Mouse (Mus musculus): ENCODE data around the gene Cyp4x1.
"Not testable (repeated sequence)": the region's sequence is repeated elsewhere in the genome, so short reads cannot be mapped to it uniquely, and the experiment has no call there.

Gene Cyp4x1

GRCm38 (mm10) chr4:115133621-115134295 lies at the start of gene Cyp4x1:
Cyp4x1 (minus strand) TSS chr4:115134281.
- no peak for DNase-seq (ENCODE audit: extremely low read depth, low read depth, low spot score)

DNA sequence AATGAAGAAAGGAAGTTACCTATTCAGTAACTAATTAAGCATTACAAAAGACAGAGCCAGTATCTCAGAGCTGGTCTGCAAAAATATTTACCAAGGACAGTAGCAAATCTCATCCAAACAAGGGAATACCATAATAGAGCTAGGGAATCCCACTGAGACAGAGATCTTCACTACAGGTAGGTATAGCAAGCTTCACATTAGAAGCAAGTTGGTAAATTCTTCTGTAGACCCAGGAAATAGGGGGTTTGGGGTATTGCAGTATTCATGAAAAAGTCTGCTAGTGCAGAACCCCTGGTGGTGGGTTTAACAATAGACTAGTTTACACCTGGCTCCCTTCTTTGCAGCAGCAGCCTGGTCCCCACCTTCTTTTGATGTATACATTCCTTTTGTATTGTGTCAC lies 42.1 kb upstream of the Cyp4x1 start:
- DNase-seq (ENCODE audit: extremely low read depth, low read depth, low spot score): not testable (repeated sequence)

DNA sequence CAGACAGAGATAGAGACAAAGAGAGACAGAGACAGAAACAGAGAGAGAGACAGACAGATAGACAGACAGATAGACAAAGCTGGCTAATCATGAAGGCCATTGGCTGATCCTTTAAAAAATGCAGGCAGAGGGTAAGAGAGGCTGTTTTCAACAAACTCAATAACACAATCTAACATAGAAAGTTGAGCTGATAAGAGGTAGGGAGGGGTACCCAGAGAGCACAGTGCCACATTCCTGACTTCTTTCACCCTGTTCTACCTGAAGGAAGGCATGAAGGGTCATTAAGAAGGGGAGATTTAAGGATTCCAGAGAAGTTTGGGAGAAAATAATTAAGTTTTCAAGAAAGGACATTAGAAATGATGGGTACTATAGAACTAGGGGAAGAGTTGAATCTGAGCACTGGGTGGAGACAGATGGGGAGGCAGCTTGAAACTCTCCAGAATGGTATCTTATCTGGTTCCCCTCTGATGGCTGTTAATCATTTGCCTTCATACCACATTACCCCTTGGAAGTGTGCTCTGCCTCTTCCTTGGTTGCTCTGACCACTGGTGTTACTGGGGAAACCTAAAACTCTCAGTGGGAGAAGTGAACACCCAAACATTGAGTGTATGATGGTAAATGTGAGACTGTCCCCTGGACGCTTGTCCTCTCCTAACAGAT lies 40.7 kb upstream of the Cyp4x1 start:
- no peak for DNase-seq (ENCODE audit: extremely low read depth, low read depth, low spot score)

DNA sequence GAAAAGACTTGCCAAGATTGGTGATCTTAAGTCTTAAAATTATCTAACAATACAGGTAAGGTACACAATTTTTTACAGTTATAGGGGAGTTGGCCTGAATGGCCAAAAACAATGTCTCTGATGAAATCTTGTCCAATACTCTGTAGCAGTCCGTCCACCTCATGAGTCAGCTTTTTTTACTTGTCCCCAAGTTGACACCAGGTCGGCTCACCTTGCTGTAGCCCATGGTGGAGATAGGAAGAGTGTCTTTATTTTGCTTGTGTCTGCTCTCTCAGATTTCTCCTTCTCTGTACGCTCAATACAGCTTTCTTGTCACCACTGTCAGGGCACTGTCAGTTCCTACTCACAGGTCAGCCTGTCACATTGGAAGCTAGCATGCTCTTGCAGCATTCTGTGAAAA lies 24.9 kb upstream of the Cyp4x1 start:
- not testable (repeated sequence) for DNase-seq (ENCODE audit: extremely low read depth, low read depth, low spot score)

GRCm38 (mm10) chr4:115154723-115155122 lies 20.6 kb upstream of the Cyp4x1 start:
- DNase-seq (ENCODE audit: extremely low read depth, low read depth, low spot score): no peak

GRCm38 (mm10) chr4:115134296-115134630 lies 182 bp upstream of the Cyp4x1 start:
- no peak for DNase-seq (ENCODE audit: extremely low read depth, low read depth, low spot score)

DNA sequence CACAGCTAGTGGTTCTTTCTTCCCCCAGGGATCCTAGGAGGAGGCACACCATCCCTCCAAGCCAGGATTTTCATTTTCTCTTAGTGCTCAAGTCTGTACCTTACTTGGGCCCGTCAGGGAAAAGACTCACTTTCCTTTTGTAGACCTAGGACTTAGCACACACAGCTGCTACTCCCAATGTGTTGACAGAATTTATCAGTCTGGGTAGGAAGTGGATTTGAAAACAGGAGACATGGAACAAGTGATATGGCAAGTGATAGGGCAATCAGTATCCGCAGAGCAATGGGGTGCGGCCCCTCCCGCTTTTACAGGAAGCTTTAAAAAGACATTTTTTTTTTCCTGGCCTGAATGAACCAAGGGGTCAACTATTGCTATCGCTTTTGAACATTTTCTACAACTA lies 996 bp downstream of the Cyp4x1 start:
- DNase-seq (ENCODE audit: extremely low read depth, low read depth, low spot score): no peak

GRCm38 (mm10) chr4:115124713-115125112 lies 9.4 kb downstream of the Cyp4x1 start:
- DNase-seq (ENCODE audit: extremely low read depth, low read depth, low spot score): no peak

DNA sequence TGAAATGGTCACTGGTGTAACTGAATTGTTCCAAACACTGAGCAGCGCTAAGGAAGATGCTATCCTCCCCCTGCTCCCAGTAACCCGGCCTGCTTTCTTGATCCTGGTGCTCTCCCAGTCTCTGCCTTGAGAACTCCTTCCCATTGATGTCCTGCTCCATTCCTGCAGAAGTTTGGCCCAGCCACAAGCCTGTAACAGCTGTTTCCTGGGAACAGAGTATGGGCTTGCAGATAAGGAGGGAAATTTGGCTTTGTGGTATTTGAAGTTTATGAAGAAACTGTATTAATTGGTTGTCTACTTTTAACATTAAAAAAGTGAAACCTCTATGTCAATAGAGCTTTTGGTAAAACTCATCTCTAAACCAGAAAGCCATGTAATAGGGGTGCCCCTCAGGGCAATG lies 10.6 kb downstream of the Cyp4x1 start:
- DNase-seq (ENCODE audit: extremely low read depth, low read depth, low spot score): no peak

- no peak for DNase-seq (ENCODE audit: extremely low read depth, low read depth, low spot score)
These were observed 12.5 kb downstream of the Cyp4x1 start for GRCm38 (mm10) chr4:115121608-115122007.

GRCm38 (mm10) chr4:115121162-115121561 lies 12.9 kb downstream of the Cyp4x1 start:
- DNase-seq (ENCODE audit: extremely low read depth, low read depth, low spot score): peak; percentile 34

DNA sequence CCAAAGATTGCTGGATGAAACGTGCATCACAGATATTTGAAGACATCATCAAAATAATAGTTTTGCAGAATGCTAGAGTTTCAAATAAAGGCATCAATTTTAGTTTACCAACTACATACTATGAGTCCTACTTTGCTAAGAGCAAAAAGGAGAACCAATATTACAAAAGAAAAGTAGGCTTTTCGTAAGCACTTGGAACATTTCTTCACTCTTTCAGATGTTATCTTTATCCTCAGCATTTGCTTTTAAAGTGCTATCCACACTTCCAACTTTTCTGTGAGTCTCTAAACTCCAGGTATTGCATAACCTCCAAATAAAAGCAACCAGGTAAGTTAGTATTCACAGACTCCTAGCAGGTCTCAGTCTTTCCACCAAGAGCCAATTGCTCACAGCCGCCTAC lies 14.4 kb downstream of the Cyp4x1 start:
- DNase-seq (ENCODE audit: extremely low read depth, low read depth, low spot score): peak; percentile 74

DNA sequence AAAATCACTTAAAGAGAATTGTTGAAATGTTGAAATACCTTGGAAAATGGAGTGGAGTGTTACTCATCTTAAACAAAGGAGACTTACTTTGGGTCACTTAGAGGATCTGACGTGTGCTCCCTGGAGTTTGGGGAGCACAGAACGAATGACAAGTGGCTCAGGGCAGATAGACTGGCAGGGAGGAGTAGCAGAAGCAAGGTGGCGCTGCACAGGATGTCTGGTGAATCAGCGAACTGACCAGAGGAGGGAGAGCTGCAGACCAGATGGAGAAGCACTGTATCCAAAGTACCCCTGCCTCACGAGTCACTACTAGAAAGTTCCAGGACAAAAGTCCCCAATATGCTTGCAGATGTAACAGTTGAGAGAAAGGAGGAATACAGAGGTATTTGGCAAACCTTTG lies 20.8 kb downstream of the Cyp4x1 start:
- DNase-seq (ENCODE audit: extremely low read depth, low read depth, low spot score): no peak

- no peak for DNase-seq (ENCODE audit: extremely low read depth, low read depth, low spot score)
These were observed 22.9 kb downstream of the Cyp4x1 start for GRCm38 (mm10) chr4:115111167-115111566.

DNA sequence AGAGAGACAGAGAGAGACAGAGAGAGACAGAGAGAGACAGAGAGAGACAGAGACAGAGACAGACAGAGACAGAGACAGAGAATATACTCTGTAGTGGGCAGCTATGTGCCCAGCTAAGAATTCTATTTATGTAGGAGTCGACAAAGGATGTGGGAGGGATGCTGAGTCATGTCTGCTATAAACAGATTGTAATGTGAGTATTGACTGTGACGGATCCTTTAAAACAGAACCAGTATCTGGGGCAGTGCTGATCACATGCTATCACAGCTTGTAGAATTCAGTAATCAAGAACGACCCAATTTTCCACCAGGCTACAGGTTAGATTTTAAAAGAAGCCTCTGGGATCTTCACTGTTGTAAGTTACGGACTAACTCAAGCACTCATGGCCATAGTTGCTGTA lies 30.6 kb downstream of the Cyp4x1 start:
- no peak for DNase-seq (ENCODE audit: extremely low read depth, low read depth, low spot score)

GRCm38 (mm10) chr4:115101682-115102081 lies 32.4 kb downstream of the Cyp4x1 start:
- DNase-seq (ENCODE audit: extremely low read depth, low read depth, low spot score): no peak

GRCm38 (mm10) chr4:115097146-115097496 lies 37.0 kb downstream of the Cyp4x1 start:
- DNase-seq (ENCODE audit: extremely low read depth, low read depth, low spot score): no peak

DNA sequence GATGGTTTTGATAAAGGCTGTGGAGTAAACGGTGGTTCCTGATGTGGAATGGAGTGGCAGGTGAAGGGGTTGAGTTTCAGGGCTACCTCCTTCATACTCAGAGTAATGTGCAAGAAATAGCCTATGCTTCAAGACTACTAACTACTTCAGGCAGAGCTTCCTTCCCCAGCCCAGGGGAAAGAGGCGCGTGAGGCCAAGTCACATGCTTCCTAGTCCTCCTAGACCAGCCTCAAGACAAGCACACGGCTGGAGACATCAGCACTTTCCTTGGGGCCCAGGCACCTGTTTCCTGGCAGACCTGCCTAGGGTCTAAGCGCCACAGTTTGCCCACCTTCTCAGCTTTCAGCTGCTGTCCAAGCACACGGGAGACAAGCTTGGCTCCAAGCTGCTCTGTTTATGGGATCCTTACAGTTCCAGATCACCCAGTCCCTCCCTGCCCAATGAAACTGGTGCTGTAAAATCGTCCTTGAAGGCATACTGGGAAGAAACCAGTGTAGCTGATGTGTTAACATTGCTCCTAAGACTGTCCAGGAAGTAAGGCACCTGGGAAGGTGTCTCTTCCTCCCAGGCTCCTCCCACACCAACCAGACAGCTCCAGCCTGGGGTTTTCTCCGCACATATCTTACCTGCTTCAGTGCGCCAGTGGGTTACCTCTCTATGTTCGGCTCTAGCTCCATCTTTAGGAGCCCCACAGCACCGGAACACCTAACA lies 37.5 kb downstream of the Cyp4x1 start:
- DNase-seq (ENCODE audit: extremely low read depth, low read depth, low spot score): no peak

GRCm38 (mm10) chr4:115095671-115096434 lies 38.2 kb downstream of the Cyp4x1 start:
- DNase-seq (ENCODE audit: extremely low read depth, low read depth, low spot score): no peak

- DNase-seq (ENCODE audit: extremely low read depth, low read depth, low spot score): no peak
These were observed 40.0 kb downstream of the Cyp4x1 start for GRCm38 (mm10) chr4:115094056-115094455.

DNA sequence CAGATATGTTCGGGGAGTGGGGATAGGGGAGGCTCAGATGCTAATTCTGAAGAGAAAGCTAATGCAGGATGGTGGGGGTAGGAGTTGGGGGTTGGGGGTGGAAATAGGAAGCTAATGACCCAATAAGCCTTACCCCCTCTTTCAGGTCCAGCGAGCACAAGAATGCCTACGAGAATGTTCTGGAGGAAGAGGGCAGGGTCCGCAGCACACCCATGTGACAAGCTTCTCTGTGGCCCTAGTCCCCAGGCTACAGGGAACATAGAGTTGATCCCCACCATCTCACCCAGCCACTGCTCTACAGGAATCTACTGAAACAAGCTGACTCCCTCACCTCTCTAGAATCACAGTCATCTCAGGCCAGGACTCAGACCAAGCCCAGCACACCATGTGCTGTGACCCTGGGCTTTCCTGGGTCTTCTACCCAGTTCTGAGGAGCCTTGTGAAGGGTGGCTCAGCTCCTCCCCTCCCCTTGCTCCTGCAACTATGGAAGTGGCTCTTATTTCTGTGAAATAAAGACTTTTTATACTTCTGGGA lies 40.7 kb downstream of the Cyp4x1 start:
- DNase-seq (ENCODE audit: extremely low read depth, low read depth, low spot score): no peak

Measured in fat pad, adult 2 months (tissue).